Mouse (Mus musculus) liver, embryonic 14.5 days (tissue): ENCODE measurements around the gene Kmt5a.

Experiments used
- CTCF ChIP-seq: IDR thresholded peaks from 2 replicates; pipeline ENCODE4 v1.5.1; 2016; ENCODE audit warnings: antibody characterized with exemption, low read depth, control low read depth
- EP300 ChIP-seq: IDR thresholded peaks from 2 replicates; pipeline ENCODE4 v1.6.1; 2016; ENCODE audit warnings: antibody characterized with exemption, low read depth

DNA sequence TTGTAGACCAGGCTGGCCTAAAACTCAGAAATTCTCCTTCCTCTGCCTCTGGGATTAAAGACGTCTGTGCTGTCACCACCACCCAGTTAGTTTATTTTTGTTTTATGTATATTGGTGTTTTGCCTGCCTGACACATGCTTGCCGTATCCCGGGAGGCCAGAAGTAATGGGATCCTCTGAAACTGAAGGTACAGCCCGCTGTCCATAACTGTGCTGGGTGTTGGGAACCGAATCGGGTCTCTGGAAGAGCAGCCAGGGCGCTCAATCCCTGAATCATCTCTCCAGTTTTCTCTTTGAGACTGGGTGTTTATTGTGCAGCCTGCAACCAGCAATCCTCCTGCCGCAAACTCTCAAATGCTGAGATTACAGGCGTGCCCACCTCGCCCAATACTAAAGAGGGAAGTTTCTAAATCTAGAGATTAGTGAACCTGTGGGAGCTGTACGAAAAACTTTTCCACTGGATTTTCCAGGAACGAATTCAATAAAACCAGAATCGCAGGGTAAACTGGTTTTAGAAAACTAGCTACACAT is 42.8 kb downstream of the Kmt5a start:
- TF ChIP-seq EP300: no peak
- no peak for TF ChIP-seq CTCF
